15 mouse cellular contexts compared by ENCODE assay signal in genomic region chr3:69470142-69470796, GRCm38 (mm10).
DNase-seq lines count a peak whose midpoint lies in the region; ATAC-seq and TF ChIP-seq lines count a peak whose summit lies in the region.
"Had no signal": no experiment of that assay in that cellular context is flagged by ENCODE, and none has a peak within 500 bp of the region (broad histone marks: within the 10 kb centered on the region; RNA-seq: fewer than 3 reads in every experiment).

No protein-coding gene starts in this region.

- H3K9ac ChIP-seq in forebrain, embryonic 11.5 days (ENCODE audit: low read length) = no peak overlapping the region
- H3K9ac ChIP-seq in hindbrain, postnatal 0 days (replicated peaks; ENCODE audit: low read length) = no peak overlapping the region
- no peak overlapping the region for H3K9ac ChIP-seq in neural tube, embryonic 13.5 days
- H3K9ac ChIP-seq: embryonic facial prominence, embryonic 15.5 days; heart, embryonic 12.5 days; intestine, embryonic 15.5 days; lung, embryonic 14.5 days had no signal

- no peak overlapping the region for H3K27ac ChIP-seq in forebrain, embryonic 11.5 days (ENCODE audit: low read depth, low read length)
- H3K27ac ChIP-seq in hindbrain, postnatal 0 days = no peak overlapping the region
- no peak overlapping the region for H3K27ac ChIP-seq in neural tube, embryonic 13.5 days (replicated peaks)
- H3K27ac ChIP-seq: embryonic facial prominence, embryonic 15.5 days; intestine, embryonic 15.5 days; limb, embryonic 10.5 days had no signal

- peaks cover 9% of the 10 kb centered on the region; the same call in 1 of the 2 replicates for H3K4me1 ChIP-seq in forebrain, embryonic 11.5 days (replicated peaks; ENCODE audit: control insufficient read depth, insufficient read depth, low read length)
- H3K4me1 ChIP-seq in hindbrain, postnatal 0 days (ENCODE audit: insufficient read depth, low read length) = no peaks in the 10 kb centered on the region
- H3K4me1 ChIP-seq in neural tube, embryonic 13.5 days (replicated peaks) = peaks cover 27% of the 10 kb centered on the region

- intact Hi-C loops in left cerebral cortex, postnatal 14 days (cut with DNase I) = no loop called here

- peak overlapping the region; percentile 16; the same call in 1 of the 2 replicates for H3K4me2 ChIP-seq in forebrain, embryonic 11.5 days (ENCODE audit: low read depth, low read length, severe bottlenecking)
- no peak overlapping the region for H3K4me2 ChIP-seq in hindbrain, postnatal 0 days (ENCODE audit: low read depth, low read length)
- no peak overlapping the region for H3K4me2 ChIP-seq in neural tube, embryonic 13.5 days
- H3K4me2 ChIP-seq: embryonic facial prominence, embryonic 15.5 days; heart, embryonic 12.5 days; intestine, embryonic 15.5 days; lung, embryonic 14.5 days had no signal

- no peaks in the 10 kb centered on the region for H3K27me3 ChIP-seq in forebrain, embryonic 11.5 days (ENCODE audit: control insufficient read depth, insufficient read depth, low read length)
- no peaks in the 10 kb centered on the region for H3K27me3 ChIP-seq in hindbrain, postnatal 0 days (ENCODE audit: insufficient read depth, low read length)
- no peaks in the 10 kb centered on the region for H3K27me3 ChIP-seq in neural tube, embryonic 13.5 days
- H3K27me3 ChIP-seq: embryonic facial prominence, embryonic 15.5 days; heart, embryonic 12.5 days; intestine, embryonic 15.5 days had no signal

- no peaks in the 10 kb centered on the region for H3K36me3 ChIP-seq in forebrain, embryonic 11.5 days (ENCODE audit: control insufficient read depth, insufficient read depth, low read length)
- H3K36me3 ChIP-seq in hindbrain, postnatal 0 days (ENCODE audit: insufficient read depth, low read length) = no peaks in the 10 kb centered on the region
- H3K36me3 ChIP-seq in neural tube, embryonic 13.5 days = no peaks in the 10 kb centered on the region
- H3K36me3 ChIP-seq: embryonic facial prominence, embryonic 15.5 days; heart, embryonic 12.5 days; intestine, embryonic 15.5 days; limb, embryonic 10.5 days had no signal

- H3K9me3 ChIP-seq in forebrain, embryonic 11.5 days (ENCODE audit: control insufficient read depth, low read length) = no peaks in the 10 kb centered on the region; the same call in 1 of the 2 replicates
- H3K9me3 ChIP-seq in hindbrain, postnatal 0 days (ENCODE audit: low read length) = no peaks in the 10 kb centered on the region
- no peaks in the 10 kb centered on the region for H3K9me3 ChIP-seq in neural tube, embryonic 13.5 days
- H3K9me3 ChIP-seq: embryonic facial prominence, embryonic 15.5 days; intestine, embryonic 15.5 days had no signal

- peak; percentile 63 for DNase-seq in embryo, embryonic 10 days (ENCODE audit: low spot score)
- no peak for DNase-seq in embryo, embryonic 9.5 days (ENCODE audit: extremely low spot score)
- DNase-seq in forebrain, embryonic 11.5 days (ENCODE audit: low spot score) = no peak
- DNase-seq in hindbrain, postnatal 0 days (ENCODE audit: low spot score) = no peak
- no peak for DNase-seq in left cerebral cortex, postnatal 14 days (ENCODE audit: low spot score in 2 of 2)
- no peak for DNase-seq in gastrocnemius, postnatal 4 days (ENCODE audit: low spot score in 2 of 2)
- DNase-seq in frontal cortex, adult 2 months (ENCODE audit: extremely low spot score in 1 of 2, low spot score in 1 of 2) = no peak
- DNase-seq: cerebellum, adult 8-10 months; thymus, adult 18-20 months had no signal

- H3K4me3 ChIP-seq in forebrain, embryonic 11.5 days (ENCODE audit: low read depth, low read length) = no peak overlapping the region
- H3K4me3 ChIP-seq in hindbrain, postnatal 0 days (ENCODE audit: low read length) = no peak overlapping the region
- H3K4me3 ChIP-seq in neural tube, embryonic 13.5 days = no peak overlapping the region
- H3K4me3 ChIP-seq: embryonic facial prominence, embryonic 15.5 days; heart, embryonic 12.5 days; intestine, embryonic 15.5 days; limb, embryonic 10.5 days had no signal

- no peak for TF ChIP-seq CTCF in hindbrain, postnatal 0 days (IDR thresholded peaks at IDR 0.05; ENCODE audit: low read depth)

- peak; percentile 93 for ATAC-seq in forebrain, embryonic 11.5 days (replicated peaks; ENCODE audit: low FRiP score)
- peak; percentile 69; the same call in 1 of the 2 replicates for ATAC-seq in hindbrain, postnatal 0 days
- ATAC-seq in neural tube, embryonic 13.5 days (ENCODE audit: low read depth) = peak; percentile 61; the same call in 1 of the 2 replicates
- ATAC-seq: intestine, embryonic 15.5 days had no signal

- WGBS in forebrain, embryonic 11.5 days = 47% methylated on average over 11 of the region's 11 CpGs
- WGBS in hindbrain, postnatal 0 days = 64% methylated on average over 11 of the region's 11 CpGs
- WGBS in neural tube, embryonic 13.5 days = 66% methylated on average over 11 of the region's 11 CpGs
